Mouse (Mus musculus) embryonic fibroblast, embryonic 13.5 days (primary cell): Measurements from ENCODE around the gene Atg7.

Source experiments
- CTCF ChIP-seq: IDR thresholded peaks from 2 replicates; pipeline ENCODE4 v1.5.1; 2011; ENCODE audit warnings: mild to moderate bottlenecking, control low read depth, low read length, moderate library complexity, borderline replicate concordance; ENCODE audit not compliant: insufficient read depth
- POLR2A ChIP-seq: IDR thresholded peaks from 2 replicates; pipeline ENCODE4 v1.6.1; 2011; ENCODE audit warnings: low read depth, mild to moderate bottlenecking, control low read depth, low read length, moderate library complexity

DNA sequence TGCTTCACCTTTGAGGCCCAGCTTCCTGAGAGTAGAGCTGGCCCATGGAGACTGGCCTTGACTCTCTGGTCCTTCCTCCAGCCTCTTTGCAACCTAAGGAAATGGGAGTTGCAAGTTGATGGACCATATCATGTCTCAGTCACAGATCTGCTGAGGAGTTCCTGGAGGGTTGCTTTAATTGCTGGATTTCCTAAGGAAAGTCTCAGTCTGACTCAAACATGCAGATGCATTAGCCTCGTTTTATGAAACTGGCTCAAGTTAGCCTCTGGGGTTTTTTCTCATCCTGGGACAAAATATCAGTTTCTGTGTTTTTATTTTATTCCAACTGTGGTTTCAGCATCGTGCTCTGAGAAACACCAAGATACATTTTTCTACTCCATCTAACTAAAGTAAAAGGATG lies 137.7 kb downstream of the Atg7 start:
- TF ChIP-seq POLR2A (no peak), CTCF (no peak)
